ENCODE assay signal across 19 mouse cellular contexts in genomic region chr4:59760016-59760415, GRCm38 (mm10). TPM values are rescaled to one million over a fixed set of nuclear protein-coding genes. Genes with fewer than 3 reads are reported as not detected.
DNase-seq lines count a peak whose midpoint lies in the region; ATAC-seq and TF ChIP-seq lines count a peak whose summit lies in the region.
"Had no signal": no experiment of that assay in that cellular context is flagged by ENCODE, and none has a peak within 500 bp of the region (broad histone marks: within the 10 kb centered on the region; RNA-seq: fewer than 3 reads in every experiment).

No protein-coding gene starts in this region.

- H3K9me3 ChIP-seq in intestine, postnatal 0 days (ENCODE audit: control insufficient read depth) = no peaks in the 10 kb centered on the region
- H3K9me3 ChIP-seq in intestine, embryonic 16.5 days (ENCODE audit: control insufficient read depth, low read length) = no peaks in the 10 kb centered on the region
- H3K9me3 ChIP-seq in lung, embryonic 16.5 days (ENCODE audit: control insufficient read depth, low read length) = no peaks in the 10 kb centered on the region
- no peaks in the 10 kb centered on the region for H3K9me3 ChIP-seq in forebrain, embryonic 12.5 days
- H3K9me3 ChIP-seq: heart, embryonic 10.5 days; limb, embryonic 10.5 days had no signal

- H3ac ChIP-seq in myocyte (ENCODE audit: control insufficient read depth, insufficient read length) = no peak overlapping the region

- no peak overlapping the region for H3K9ac ChIP-seq in intestine, postnatal 0 days (ENCODE audit: low read depth, low read length)
- H3K9ac ChIP-seq in intestine, embryonic 16.5 days (ENCODE audit: low read depth, low read length) = no peak overlapping the region
- no peak overlapping the region for H3K9ac ChIP-seq in lung, embryonic 16.5 days (ENCODE audit: low read length)
- no peak overlapping the region for H3K9ac ChIP-seq in forebrain, embryonic 12.5 days
- H3K9ac ChIP-seq: forebrain, postnatal 0 days had no signal

- H3K79me2 ChIP-seq in myocyte (ENCODE audit: control insufficient read depth, insufficient read depth) = no peaks in the 10 kb centered on the region

- no peaks in the 10 kb centered on the region for H3K36me3 ChIP-seq in intestine, postnatal 0 days (ENCODE audit: control insufficient read depth, insufficient read depth)
- H3K36me3 ChIP-seq in intestine, embryonic 16.5 days (ENCODE audit: control insufficient read depth, insufficient read depth, low read length) = no peaks in the 10 kb centered on the region
- no peaks in the 10 kb centered on the region for H3K36me3 ChIP-seq in lung, embryonic 16.5 days (ENCODE audit: control insufficient read depth, insufficient read depth, low read length)
- no peaks in the 10 kb centered on the region for H3K36me3 ChIP-seq in myocyte (ENCODE audit: control insufficient read depth, insufficient read depth)
- no peaks in the 10 kb centered on the region for H3K36me3 ChIP-seq in forebrain, embryonic 12.5 days (replicated peaks)
- H3K36me3 ChIP-seq: heart, embryonic 10.5 days; limb, embryonic 10.5 days had no signal

- WGBS in intestine, postnatal 0 days = 78% methylated on average over 4 of the region's 4 CpGs
- 79% methylated on average over 4 of the region's 4 CpGs for WGBS in intestine, embryonic 16.5 days
- 76% methylated on average over 4 of the region's 4 CpGs for WGBS in lung, embryonic 16.5 days
- WGBS in forebrain, embryonic 12.5 days = 76% methylated on average over 4 of the region's 4 CpGs

- ATAC-seq in intestine, postnatal 0 days = no peak
- no peak for ATAC-seq in intestine, embryonic 16.5 days
- no peak for ATAC-seq in lung, embryonic 16.5 days (ENCODE audit: low read depth)
- no peak for ATAC-seq in forebrain, embryonic 12.5 days (ENCODE audit: low FRiP score)
- ATAC-seq: forebrain, postnatal 0 days had no signal

- no peak for DNase-seq in lung, postnatal 25 days (ENCODE audit: low spot score)
- DNase-seq in NIH3T3 (ENCODE audit: low read depth) = peak; percentile 57
- DNase-seq: adrenal gland, postnatal 14 days; cerebellum, adult 9-11 months; embryo, embryonic 11 days; forebrain, postnatal 0 days; heart, postnatal 4 days; kidney, postnatal 36 days; layer of hippocampus, postnatal 36 days; lung, adult 18-20 months; right cerebral cortex, postnatal 4 days had no signal

- no peaks in the 10 kb centered on the region for H3K4me1 ChIP-seq in intestine, postnatal 0 days (replicated peaks; ENCODE audit: control insufficient read depth, insufficient read depth, low read length)
- H3K4me1 ChIP-seq in intestine, embryonic 16.5 days (ENCODE audit: control insufficient read depth, insufficient read depth, low read length) = peaks cover 5% of the 10 kb centered on the region; the same call in 1 of the 2 replicates
- peaks cover 33% of the 10 kb centered on the region for H3K4me1 ChIP-seq in lung, embryonic 16.5 days (replicated peaks; ENCODE audit: control insufficient read depth, insufficient read depth, low read length)
- H3K4me1 ChIP-seq in forebrain, embryonic 12.5 days = peaks cover 2% of the 10 kb centered on the region; the same call in 1 of the 2 replicates

- H3K4me3 ChIP-seq in intestine, postnatal 0 days (ENCODE audit: low read depth, low read length) = no peak overlapping the region
- H3K4me3 ChIP-seq in intestine, embryonic 16.5 days (ENCODE audit: low read length) = no peak overlapping the region
- no peak overlapping the region for H3K4me3 ChIP-seq in lung, embryonic 16.5 days (ENCODE audit: low read length)
- no peak overlapping the region for H3K4me3 ChIP-seq in myocyte
- no peak overlapping the region for H3K4me3 ChIP-seq in forebrain, embryonic 12.5 days (replicated peaks)
- H3K4me3 ChIP-seq: erythroblast, embryonic 14.5 days; heart, embryonic 10.5 days; limb, embryonic 10.5 days had no signal

- H3K27me3 ChIP-seq in intestine, postnatal 0 days (replicated peaks; ENCODE audit: control insufficient read depth, insufficient read depth, low read length) = no peaks in the 10 kb centered on the region
- H3K27me3 ChIP-seq in intestine, embryonic 16.5 days (replicated peaks; ENCODE audit: control insufficient read depth, insufficient read depth, low read length) = no peaks in the 10 kb centered on the region
- no peaks in the 10 kb centered on the region for H3K27me3 ChIP-seq in lung, embryonic 16.5 days (ENCODE audit: control insufficient read depth, insufficient read depth, low read depth, low read length)
- H3K27me3 ChIP-seq in myocyte (ENCODE audit: control insufficient read depth, insufficient read depth, insufficient read length) = no peaks in the 10 kb centered on the region
- no peaks in the 10 kb centered on the region for H3K27me3 ChIP-seq in forebrain, embryonic 12.5 days

- TF ChIP-seq POLR2A in myocyte (IDR thresholded peaks at IDR 0.05; ENCODE audit: insufficient read length, low read depth) = no peak

- no peak overlapping the region for H3K27ac ChIP-seq in intestine, postnatal 0 days (ENCODE audit: low read depth, low read length)
- no peak overlapping the region for H3K27ac ChIP-seq in intestine, embryonic 16.5 days (ENCODE audit: low read length)
- peak overlapping the region; percentile 70; the same call in 1 of the 2 replicates for H3K27ac ChIP-seq in lung, embryonic 16.5 days (ENCODE audit: low read length)
- no peak overlapping the region for H3K27ac ChIP-seq in forebrain, embryonic 12.5 days
- H3K27ac ChIP-seq: heart, embryonic 10.5 days; limb, embryonic 10.5 days had no signal

- peak; percentile 27 for TF ChIP-seq CTCF in intestine, postnatal 0 days (IDR thresholded peaks at IDR 0.05; ENCODE audit: low read depth)

- no peak overlapping the region for H3K4me2 ChIP-seq in intestine, postnatal 0 days (replicated peaks; ENCODE audit: low read depth)
- no peak overlapping the region for H3K4me2 ChIP-seq in intestine, embryonic 16.5 days (ENCODE audit: low read depth, low read length)
- H3K4me2 ChIP-seq in lung, embryonic 16.5 days (ENCODE audit: low read depth, low read length) = no peak overlapping the region
- peak overlapping the region; percentile 48 for H3K4me2 ChIP-seq in myocyte (ENCODE audit: low read depth)
- H3K4me2 ChIP-seq in forebrain, embryonic 12.5 days = no peak overlapping the region

TF ChIP-seq in myocyte, 11 proteins besides CTCF, POLR2A, EP300 and RAD21:
- no peak for TF ChIP-seq E2F4 (IDR thresholded peaks at IDR 0.05; ENCODE audit: insufficient read depth)
- no peak for TF ChIP-seq MYOG (IDR thresholded peaks at IDR 0.05; ENCODE audit: control insufficient read depth in 1 of 3, insufficient read depth in 1 of 3, insufficient read length in 2 of 3, low read depth in 2 of 3)
- no peak for TF ChIP-seq REST (IDR thresholded peaks at IDR 0.05; ENCODE audit: insufficient read depth, insufficient read length)
- TF ChIP-seq SRF (IDR thresholded peaks at IDR 0.05; ENCODE audit: control insufficient read depth, insufficient read length, low read depth) = no peak
- no peak for TF ChIP-seq MYOD1 (IDR thresholded peaks at IDR 0.05; ENCODE audit: control insufficient read depth in 1 of 3, insufficient read length in 2 of 3, low read depth in 2 of 3)

RNA-seq across cellular contexts. Expression of gene Inip, which starts 41.4 kb away (rescaled TPM):
- polyA plus RNA-seq in intestine, postnatal 0 days (2015; fragmentation: Nextera tagmentation; extraction: Ambion mirVana) = 16.7 and 17.0 TPM in 2 replicates
- 33.3 and 37.6 TPM in 2 replicates for polyA plus RNA-seq in intestine, embryonic 16.5 days (2015; fragmentation: Nextera tagmentation; extraction: Ambion mirVana)
- polyA plus RNA-seq in lung, embryonic 16.5 days (2015; fragmentation: Nextera tagmentation; extraction: Ambion mirVana) = 46.9 and 47.7 TPM in 2 replicates
- polyA plus RNA-seq in myocyte (2012; fragmentation: generic; extraction: Trizol) = 7.4 TPM
- polyA plus RNA-seq in forebrain, embryonic 12.5 days (2016; fragmentation: Nextera tagmentation; extraction: Ambion mirVana) = 100 and 111 TPM in 2 replicates

RNA-seq across cellular contexts. Expression of gene Snx30, which starts 45.6 kb away (rescaled TPM):
- 5.1 and 5.7 TPM in 2 replicates for polyA plus RNA-seq in intestine, postnatal 0 days (2015; fragmentation: Nextera tagmentation; extraction: Ambion mirVana)
- 4.3 and 5.2 TPM in 2 replicates for polyA plus RNA-seq in intestine, embryonic 16.5 days (2015; fragmentation: Nextera tagmentation; extraction: Ambion mirVana)
- 6.9 and 7.7 TPM in 2 replicates for polyA plus RNA-seq in lung, embryonic 16.5 days (2015; fragmentation: Nextera tagmentation; extraction: Ambion mirVana)
- polyA plus RNA-seq in myocyte (2012; fragmentation: generic; extraction: Trizol) = 2.6 TPM
- 12.1 and 13.4 TPM in 2 replicates for polyA plus RNA-seq in forebrain, embryonic 12.5 days (2016; fragmentation: Nextera tagmentation; extraction: Ambion mirVana)
